Mouse (Mus musculus): ENCODE data around the gene Tada2a.

GRCm38 (mm10) chr11:84069034-84069370 is 60.4 kb downstream of the Tada2a start, which contains the start of gene Dusp14:
- no peak for TF ChIP-seq POLR2A (IDR thresholded peaks at IDR 0.05; ENCODE audit: extremely low read depth, insufficient read depth, low read length)
- TF ChIP-seq CTCF (IDR thresholded peaks at IDR 0.05; ENCODE audit: extremely low read depth, insufficient read depth, low read length): no peak
